Mouse (Mus musculus) lung, embryonic 14.5 days (tissue): ENCODE measurements at regions not wholly inside any gene's neighbourhood (a gene's known extent, or its start where the extent isn't known, plus 50 kb on each side); places are given as distances from the start of the nearest gene placed in this dataset.
A peak's percentile ranks its signal among the peaks of the same experiment; 100 is the strongest.

Experiments used
- ATAC-seq: fragments of 200-750 bp; cut with Nextera tagmentation; 2 replicates; pipeline ENCODE4 v1.8.0; 2017; ENCODE audit warnings: mild to moderate bottlenecking, moderate TSS enrichment, moderate library complexity; ENCODE audit not compliant: insufficient read depth
- DNase-seq: peaks from one replicate; pipeline ENCODE4 v3.0.0-alpha.2; 2015
- H3K27ac ChIP-seq: fragments of 300-500 bp; sonication (generic); 2 replicates; pipeline ENCODE4 v1.5.1; 2014; ENCODE audit warnings: low read depth, mild to moderate bottlenecking, moderate library complexity
- H3K27me3 ChIP-seq: fragments of 300-500 bp; sonication (generic); 2 replicates; pipeline ENCODE4 v1.6.1; 2014; ENCODE audit warnings: low read length, control low read depth; ENCODE audit not compliant: insufficient read depth
- H3K36me3 ChIP-seq: fragments of 300-500 bp; sonication (generic); 2 replicates; pipeline ENCODE4 v1.6.1; 2014; ENCODE audit warnings: control low read depth; ENCODE audit not compliant: insufficient read depth
- H3K4me1 ChIP-seq: fragments of 300-500 bp; sonication (generic); 2 replicates; pipeline ENCODE4 v1.6.1; 2014; ENCODE audit warnings: antibody characterized with exemption, control low read depth; ENCODE audit not compliant: insufficient read depth
- H3K4me2 ChIP-seq: fragments of 300-500 bp; sonication (generic); 2 replicates; pipeline ENCODE4 v1.6.1; 2014; ENCODE audit warnings: mild to moderate bottlenecking
- H3K4me3 ChIP-seq: fragments of 300-500 bp; sonication (generic); 2 replicates; pipeline ENCODE4 v1.5.1; 2014; ENCODE audit warnings: low read depth, low read length
- H3K9ac ChIP-seq: fragments of 300-500 bp; sonication (generic); 2 replicates; pipeline ENCODE4 v1.6.1; 2014
- H3K9me3 ChIP-seq: fragments of 300-500 bp; sonication (generic); 2 replicates; pipeline ENCODE4 v1.6.1; 2016; ENCODE audit warnings: low read depth, low read length, control low read depth
- CTCF ChIP-seq: IDR thresholded peaks from 2 replicates; pipeline ENCODE4 v1.5.1; 2016; ENCODE audit warnings: antibody characterized with exemption, low read depth
- WGBS: fragments of 180-500 bp; shearing (Covaris S2); extraction: QIAGEN DNeasy Blood & Tissue Kit; methylation state at CpG from one replicate; pipeline ENCODE4 v1.1.7; 2014; 5-methylcytosine and 5-hydroxymethylcytosine counted together

GRCm38 (mm10) chr9:92856410-92857083 lies 314.5 kb downstream of the Plod2 start:
- Histone ChIP-seq H3K36me3 (no peaks in the 10 kb centered on the region), H3K9me3 (no peaks in the 10 kb centered on the region), H3K27ac (no peak overlapping the region), H3K4me2 (no peak overlapping the region), H3K9ac (no peak overlapping the region), H3K27me3 (no peaks in the 10 kb centered on the region), H3K4me1 (no peaks in the 10 kb centered on the region), H3K4me3 (no peak overlapping the region)
- WGBS = 82% methylated on average over 7 of the region's 7 CpGs
- no peak for TF ChIP-seq CTCF
- DNase-seq (no peak), ATAC-seq (no peak)

GRCm38 (mm10) chr9:92865822-92866221 lies 323.8 kb downstream of the Plod2 start:
- DNase-seq (peak; percentile 65), ATAC-seq (peak; percentile 89)
- Histone ChIP-seq H3K4me3 (no peak overlapping the region), H3K9me3 (no peaks in the 10 kb centered on the region), H3K36me3 (no peaks in the 10 kb centered on the region), H3K4me1 (no peaks in the 10 kb centered on the region), H3K27ac (no peak overlapping the region), H3K4me2 (no peak overlapping the region), H3K27me3 (no peaks in the 10 kb centered on the region), H3K9ac (no peak overlapping the region)
- no peak for TF ChIP-seq CTCF
- 54% methylated on average over 6 of the region's 6 CpGs for WGBS

GRCm38 (mm10) chr9:92878589-92878988 lies 336.6 kb downstream of the Plod2 start:
- Histone ChIP-seq H3K27ac (no peak overlapping the region), H3K4me1 (no peaks in the 10 kb centered on the region), H3K4me2 (no peak overlapping the region), H3K9me3 (no peaks in the 10 kb centered on the region), H3K36me3 (no peaks in the 10 kb centered on the region), H3K9ac (no peak overlapping the region), H3K4me3 (no peak overlapping the region), H3K27me3 (no peaks in the 10 kb centered on the region)
- DNase-seq = peak; percentile 90
- WGBS = 29% methylated on average over 4 of the region's 4 CpGs
- peak; percentile 76 for TF ChIP-seq CTCF
- no peak; the same call in 1 of the 2 replicates for ATAC-seq

- DNase-seq (no peak), ATAC-seq (no peak)
- Histone ChIP-seq H3K4me1 (no peaks in the 10 kb centered on the region), H3K9me3 (no peaks in the 10 kb centered on the region), H3K4me2 (no peak overlapping the region), H3K4me3 (no peak overlapping the region), H3K9ac (no peak overlapping the region), H3K36me3 (no peaks in the 10 kb centered on the region), H3K27ac (no peak overlapping the region), H3K27me3 (no peaks in the 10 kb centered on the region)
- no peak for TF ChIP-seq CTCF
- 60% methylated on average over 2 of the region's 2 CpGs for WGBS
These were observed 337.8 kb downstream of the Plod2 start for GRCm38 (mm10) chr9:92879812-92880211.

- no peaks in the 10 kb centered on the region for H3K36me3 ChIP-seq
- no peak overlapping the region for H3K4me3 ChIP-seq
- H3K4me2 ChIP-seq = no peak overlapping the region
- H3K27ac ChIP-seq = no peak overlapping the region
- WGBS = 67% methylated on average over 3 of the region's 3 CpGs
- H3K9me3 ChIP-seq = no peaks in the 10 kb centered on the region
- no peaks in the 10 kb centered on the region for H3K4me1 ChIP-seq
- no peak for DNase-seq
- TF ChIP-seq CTCF = no peak
- no peaks in the 10 kb centered on the region for H3K27me3 ChIP-seq
- no peak overlapping the region for H3K9ac ChIP-seq
- ATAC-seq = no peak
These were observed 340.3 kb downstream of the Plod2 start for GRCm38 (mm10) chr9:92882251-92882832.

GRCm38 (mm10) chr9:92890063-92890462 lies 348.0 kb downstream of the Plod2 start:
- DNase-seq = peak; percentile 48

GRCm38 (mm10) chr9:92899733-92900132 lies 357.7 kb downstream of the Plod2 start:
- TF ChIP-seq CTCF = no peak
- H3K27me3 ChIP-seq = no peaks in the 10 kb centered on the region
- ATAC-seq (peak; percentile 58; the same call in 1 of the 2 replicates), DNase-seq (peak; percentile 84)
- H3K4me1 ChIP-seq = no peaks in the 10 kb centered on the region
- H3K4me2 ChIP-seq = no peak overlapping the region
- no peak overlapping the region for H3K27ac ChIP-seq
- H3K9me3 ChIP-seq = no peaks in the 10 kb centered on the region
- no peak overlapping the region for H3K4me3 ChIP-seq
- 41% methylated on average over 4 of the region's 4 CpGs for WGBS
- H3K9ac ChIP-seq = no peak overlapping the region
- H3K36me3 ChIP-seq = no peaks in the 10 kb centered on the region

More at GRCm38 (mm10) chr9:92890063-92890462, 348.0 kb downstream of the Plod2 start:
- ATAC-seq = no peak
- H3K27ac ChIP-seq = no peak overlapping the region
- no peaks in the 10 kb centered on the region for H3K36me3 ChIP-seq
- H3K9ac ChIP-seq = no peak overlapping the region
- H3K4me1 ChIP-seq = no peaks in the 10 kb centered on the region
- TF ChIP-seq CTCF = peak; percentile 3; the same call in 1 of the 2 replicates
- no peak overlapping the region for H3K4me3 ChIP-seq
- H3K4me2 ChIP-seq = no peak overlapping the region
- no peaks in the 10 kb centered on the region for H3K9me3 ChIP-seq
- no peaks in the 10 kb centered on the region for H3K27me3 ChIP-seq
